Mouse (Mus musculus) E14TG2a.4 (cell line): ENCODE data around the gene Vmn1r77.
"Not testable (repeated sequence)": the region's sequence is repeated elsewhere in the genome, so short reads cannot be mapped to it uniquely, and the experiment has no call there.

ENCODE experiments used
- H3K27me3 ChIP-seq: 2 replicates; pipeline ENCODE4 v1.6.1; 2014; ENCODE audit warnings: low read length, control low read depth; ENCODE audit not compliant: insufficient read depth
- H3K36me3 ChIP-seq: 2 replicates; pipeline ENCODE4 v1.6.1; 2014; ENCODE audit warnings: low read length, control low read depth; ENCODE audit not compliant: insufficient read depth
- H3K4me1 ChIP-seq: replicated peaks from 2 replicates; pipeline ENCODE4 v1.6.1; 2014; ENCODE audit warnings: low read depth, low read length, control low read depth
- H3K4me3 ChIP-seq: replicated peaks from 2 replicates; pipeline ENCODE4 v1.5.1; 2014; ENCODE audit warnings: mild to moderate bottlenecking, low read length
- H3K9me3 ChIP-seq: 2 replicates; pipeline ENCODE4 v1.6.1; 2014; ENCODE audit warnings: low read length, control low read depth
- CTCF ChIP-seq: conservative IDR thresholded peaks from 2 replicates; pipeline ENCODE4 v1.5.1; 2014; ENCODE audit warnings: low read length
- NANOG ChIP-seq: IDR thresholded peaks from 2 replicates; pipeline ENCODE4 v1.6.1; 2014; ENCODE audit warnings: borderline replicate concordance, low read length, mixed read lengths
- POU5F1 ChIP-seq: IDR thresholded peaks from 2 replicates; pipeline ENCODE4 v1.6.1; 2014; ENCODE audit warnings: low read length, borderline replicate concordance

The Vmn1r77 gene

DNA sequence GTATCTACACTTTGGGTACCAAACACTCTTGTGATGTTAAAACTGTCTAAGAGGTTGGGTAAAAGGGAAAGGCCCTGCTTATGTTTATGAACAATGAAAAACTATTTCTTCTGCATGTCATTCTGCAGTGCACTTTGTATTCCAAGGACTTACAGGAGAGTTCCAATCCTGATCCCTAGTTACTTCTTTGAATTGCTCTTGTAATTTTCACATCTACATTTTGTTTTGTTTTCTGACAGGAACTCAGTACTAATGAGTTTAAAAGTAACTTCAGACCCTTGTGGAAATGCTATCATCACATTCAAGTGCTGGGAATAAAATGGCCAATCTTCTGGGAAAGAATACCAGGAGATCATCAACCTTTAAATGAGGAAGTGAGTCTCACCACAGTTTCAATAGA, at the start of gene Vmn1r77:
TSS of gene Vmn1r77 (plus strand) at position 301 of the 400 bp plus-strand sequence.
- H3K9me3 ChIP-seq, H3K36me3 ChIP-seq, H3K27me3 ChIP-seq, H3K4me3 ChIP-seq, H3K4me1 ChIP-seq: not testable (repeated sequence)

DNA sequence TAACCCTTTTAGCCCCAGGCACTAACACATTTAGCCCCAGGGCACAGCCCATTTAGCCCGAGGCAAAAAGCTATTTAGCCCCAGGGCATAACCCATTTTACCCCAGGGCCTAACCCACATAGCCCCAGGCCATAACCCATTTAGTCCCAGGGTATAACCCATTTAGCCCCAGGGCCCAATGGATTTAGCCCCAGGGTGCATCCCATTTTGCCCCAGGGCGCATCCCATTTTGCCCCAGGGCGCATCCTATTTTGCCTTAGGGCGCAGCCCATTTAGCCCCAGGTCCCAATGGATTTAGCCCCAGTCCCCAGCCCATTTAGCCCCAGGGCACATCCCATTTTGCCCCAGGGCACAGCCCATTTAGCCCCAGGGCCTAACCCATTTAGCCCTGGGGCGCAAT, 25.1 kb upstream of the Vmn1r77 start:
- H3K4me3 ChIP-seq: peak overlapping the region; percentile 17; the same call in 1 of the 2 replicates
- not testable (repeated sequence) for H3K4me1 ChIP-seq, H3K27me3 ChIP-seq, H3K9me3 ChIP-seq, H3K36me3 ChIP-seq

DNA sequence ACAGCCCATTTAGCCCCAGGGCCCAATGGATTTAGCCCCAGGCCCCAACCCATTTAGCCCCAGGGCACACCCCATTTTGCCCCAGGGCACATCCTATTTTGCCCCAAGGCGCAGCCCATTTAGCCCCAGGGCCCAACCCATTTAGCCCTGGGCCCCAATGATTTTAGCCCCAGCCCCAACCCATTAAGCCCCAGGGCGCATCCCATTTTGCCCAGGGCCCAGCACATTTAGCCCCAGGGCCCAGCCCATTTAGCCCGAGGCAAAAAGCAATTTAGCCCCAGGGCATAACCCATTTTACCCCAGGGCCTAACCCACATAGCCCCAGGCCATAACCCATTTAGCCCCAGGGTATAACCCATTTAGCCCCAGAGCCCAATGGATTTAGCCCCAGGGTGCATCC, 24.2 kb upstream of the Vmn1r77 start:
- H3K4me1 ChIP-seq, H3K27me3 ChIP-seq, H3K36me3 ChIP-seq, H3K9me3 ChIP-seq, H3K4me3 ChIP-seq: not testable (repeated sequence)

DNA sequence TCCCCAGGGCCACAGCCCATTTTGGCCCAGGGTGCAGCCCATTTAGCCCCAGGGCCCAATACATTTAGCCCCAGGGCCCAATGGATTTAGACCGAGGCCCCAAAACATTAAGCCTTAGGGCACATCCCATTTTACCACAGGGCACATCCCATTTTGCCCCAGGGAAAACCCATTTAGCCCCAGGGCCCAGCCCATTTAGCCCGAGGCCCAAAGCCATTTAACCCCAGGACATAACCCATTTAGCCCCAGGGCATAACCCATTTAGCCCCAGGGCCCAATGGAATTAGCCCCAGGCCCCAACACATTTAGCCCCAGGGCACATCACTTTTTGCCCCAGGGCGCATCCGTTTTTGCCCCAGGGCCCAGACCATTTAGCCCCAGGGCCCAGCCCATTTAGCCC, 23.4 kb upstream of the Vmn1r77 start:
- H3K4me3 ChIP-seq: no peak overlapping the region
- H3K27me3 ChIP-seq: no peaks in the 10 kb centered on the region
- H3K4me1 ChIP-seq: no peaks in the 10 kb centered on the region
- TF ChIP-seq NANOG (no peak), CTCF (no peak), POU5F1 (no peak)
- no peaks in the 10 kb centered on the region for H3K9me3 ChIP-seq
- H3K36me3 ChIP-seq: no peaks in the 10 kb centered on the region

DNA sequence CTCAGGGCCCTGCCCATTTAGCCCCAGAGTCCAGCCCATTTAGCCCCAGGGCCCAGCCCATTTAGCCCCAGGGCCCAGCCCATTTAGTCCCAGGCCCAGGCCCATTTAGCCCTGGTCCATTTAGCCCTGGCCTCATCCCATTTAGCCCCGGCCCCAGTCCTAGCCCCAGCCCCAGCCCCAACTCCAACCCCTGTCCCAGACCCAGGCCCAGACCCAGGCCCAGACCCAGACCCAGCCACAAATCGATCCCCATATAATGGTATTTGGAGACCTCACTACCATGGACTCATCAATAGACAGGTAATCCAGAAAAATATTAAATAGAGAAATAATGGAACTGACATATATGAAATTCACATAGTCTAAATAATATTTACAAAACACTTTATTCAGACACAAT, 18.7 kb upstream of the Vmn1r77 start:
- not testable (repeated sequence) for H3K9me3 ChIP-seq, H3K27me3 ChIP-seq, H3K36me3 ChIP-seq, H3K4me3 ChIP-seq, H3K4me1 ChIP-seq

DNA sequence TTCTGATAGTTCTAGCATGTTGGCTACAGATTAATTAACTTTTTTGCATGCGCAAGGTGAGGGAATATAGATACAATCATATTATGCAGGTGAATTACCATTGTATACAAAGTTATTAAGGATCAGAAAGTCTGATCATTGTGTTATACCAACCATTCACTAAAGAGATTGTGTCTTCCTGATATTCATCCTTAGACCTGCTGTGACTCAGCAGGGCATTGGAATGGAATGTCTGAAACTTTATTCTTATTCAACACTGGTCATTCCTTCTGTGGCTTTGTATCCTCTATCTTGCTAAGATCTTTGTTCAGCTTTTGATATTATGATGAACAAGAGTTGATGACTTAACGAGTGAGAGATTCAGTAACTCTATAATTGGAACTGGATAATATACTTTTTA, 4.1 kb downstream of the Vmn1r77 start:
- peak; percentile 72; the same call in 1 of the 2 replicates for TF ChIP-seq NANOG
- TF ChIP-seq CTCF: no peak
- H3K27me3 ChIP-seq: no peaks in the 10 kb centered on the region
- no peak overlapping the region for H3K4me3 ChIP-seq
- H3K36me3 ChIP-seq: no peaks in the 10 kb centered on the region
- H3K4me1 ChIP-seq: no peaks in the 10 kb centered on the region
- H3K9me3 ChIP-seq: no peaks in the 10 kb centered on the region
